Mouse (Mus musculus): Measurements from ENCODE around the gene Ap2a1.
"Not testable (repeated sequence)": the region's sequence is repeated elsewhere in the genome, so short reads cannot be mapped to it uniquely, and the experiment has no call there.

Gene Ap2a1

DNA sequence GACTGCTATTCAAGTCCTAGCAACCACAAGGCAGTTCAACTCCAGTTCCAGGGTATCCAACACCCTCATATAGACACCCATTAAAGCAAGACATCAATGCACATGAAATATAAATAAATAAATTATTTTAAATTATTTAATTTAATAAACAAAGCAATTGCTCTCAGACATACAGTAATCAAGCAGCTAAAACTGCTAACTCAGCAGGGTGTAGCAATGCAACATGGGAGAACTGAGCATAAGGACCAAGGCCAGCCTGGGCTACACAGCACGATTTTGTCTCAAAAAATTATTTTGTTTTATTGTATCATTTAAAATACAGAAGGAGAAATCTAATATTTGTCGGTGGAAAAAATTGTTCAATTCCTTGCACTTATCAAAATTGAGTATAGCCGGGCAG, 35.1 kb downstream of the Ap2a1 start:
- no peak for DNase-seq (ENCODE audit: low spot score)

DNA sequence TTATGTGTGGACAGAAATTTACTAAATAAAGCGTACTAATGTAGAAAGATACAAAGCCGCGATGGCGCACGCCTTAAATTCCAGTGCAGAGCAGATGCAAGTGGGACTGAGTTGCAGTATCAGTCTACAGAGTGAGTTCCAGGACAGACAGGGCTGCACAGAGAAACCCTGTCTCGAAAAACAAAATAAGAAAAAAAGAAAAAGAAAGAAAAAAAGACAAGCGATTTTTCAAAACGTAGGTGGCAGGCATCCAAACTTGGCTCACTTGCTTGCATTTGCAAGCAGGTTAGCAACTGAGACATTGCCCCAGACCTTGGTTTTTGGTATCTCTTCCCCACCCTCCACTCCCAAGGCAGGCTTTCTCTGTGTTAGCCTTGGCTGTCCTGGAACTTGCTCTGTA, 36.1 kb downstream of the Ap2a1 start:
- no peak for DNase-seq (ENCODE audit: low spot score)

DNA sequence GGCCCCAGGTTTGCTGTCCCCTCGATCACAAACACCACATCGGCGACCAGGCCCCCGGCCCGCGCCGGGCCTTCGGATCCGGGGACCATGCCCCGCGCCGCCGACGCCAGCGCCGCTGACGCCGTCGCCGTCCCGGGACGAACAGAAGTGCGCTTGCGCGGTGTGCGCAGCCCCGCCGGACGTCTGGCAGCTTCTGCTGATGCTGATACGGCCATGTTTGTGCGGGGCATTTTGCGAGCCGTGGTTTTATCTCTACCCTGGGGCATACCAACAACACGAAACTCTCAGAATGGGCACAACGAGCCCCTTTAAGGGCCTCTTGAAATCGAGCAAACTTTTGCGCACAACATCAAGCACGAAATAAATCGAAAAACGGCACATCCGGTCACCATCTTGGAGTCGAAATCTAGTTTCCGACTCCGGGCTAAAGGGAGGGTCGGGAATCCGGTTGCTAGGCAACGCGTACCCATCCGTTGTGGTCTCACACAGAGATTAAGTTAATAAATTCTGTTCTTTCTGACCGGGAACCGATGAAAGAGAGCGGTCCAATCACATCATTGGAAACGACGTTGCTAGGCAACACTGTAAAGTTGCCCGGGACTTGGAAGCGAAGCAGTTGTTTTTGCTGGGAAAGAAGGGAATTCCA, 36.9 kb downstream of the Ap2a1 start, which contains the start of gene Med25:
TSS of gene Med25 (minus strand) at position 437 of the 646 bp plus-strand sequence.
- peak; percentile 85 for DNase-seq (ENCODE audit: low spot score)

DNA sequence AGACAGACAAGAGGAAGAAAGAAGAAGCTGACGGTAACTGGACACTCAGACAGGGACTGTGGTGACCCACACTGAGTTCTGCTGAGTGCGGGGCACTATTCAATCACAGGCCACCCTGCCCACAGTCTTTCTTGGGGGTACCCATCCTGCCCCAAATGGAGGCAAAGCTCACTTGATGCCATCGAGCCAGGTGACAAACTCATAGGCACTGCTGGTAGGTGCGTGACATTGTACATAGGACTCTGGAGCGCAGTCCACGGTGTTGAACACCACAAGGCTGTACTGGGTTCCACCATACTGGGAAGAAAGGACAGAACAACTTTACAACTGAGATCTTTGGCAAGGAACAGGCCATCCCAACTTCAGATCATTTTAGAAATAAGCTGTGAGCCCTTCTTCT, 37.7 kb downstream of the Ap2a1 start:
- no peak for DNase-seq (ENCODE audit: low spot score)

DNA sequence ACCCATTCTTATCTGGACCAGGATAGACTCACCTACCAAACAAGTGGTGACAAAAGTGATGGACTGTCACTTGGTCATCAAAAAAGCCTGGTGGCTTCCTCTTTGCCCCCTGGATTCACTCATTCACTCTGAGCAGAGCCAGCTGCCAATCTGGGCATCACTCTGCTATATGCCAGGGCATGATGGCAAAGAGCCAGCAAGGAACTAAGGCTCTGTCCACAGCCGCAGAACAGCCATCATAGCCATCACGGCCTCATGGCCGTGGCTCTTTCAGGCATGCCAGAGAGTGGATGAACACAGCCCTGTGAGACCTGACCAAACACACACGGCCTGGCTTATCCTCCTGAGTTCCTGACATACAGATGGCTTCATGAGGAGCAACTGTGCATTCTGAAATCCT, 38.6 kb downstream of the Ap2a1 start:
- no peak for DNase-seq (ENCODE audit: low spot score)

DNA sequence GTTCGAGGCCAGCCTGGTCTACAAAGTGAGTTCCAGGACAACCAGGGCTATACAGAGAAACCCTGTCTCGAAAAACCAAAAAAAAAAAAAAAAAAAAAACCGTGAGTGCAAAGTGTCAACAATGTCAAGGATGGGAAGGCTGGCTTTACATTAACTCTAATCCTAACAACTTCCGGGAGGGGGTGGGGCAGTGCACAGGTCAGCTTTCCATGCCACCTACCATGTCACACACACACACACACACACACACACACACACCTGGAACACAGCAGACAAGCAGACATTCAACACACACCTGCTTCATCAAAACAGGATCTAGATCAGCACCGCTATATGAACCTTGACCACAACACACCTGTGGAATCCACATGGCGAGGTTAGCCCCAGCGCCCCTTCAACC, 39.1 kb downstream of the Ap2a1 start:
- DNase-seq (ENCODE audit: low spot score), result no peak

DNA sequence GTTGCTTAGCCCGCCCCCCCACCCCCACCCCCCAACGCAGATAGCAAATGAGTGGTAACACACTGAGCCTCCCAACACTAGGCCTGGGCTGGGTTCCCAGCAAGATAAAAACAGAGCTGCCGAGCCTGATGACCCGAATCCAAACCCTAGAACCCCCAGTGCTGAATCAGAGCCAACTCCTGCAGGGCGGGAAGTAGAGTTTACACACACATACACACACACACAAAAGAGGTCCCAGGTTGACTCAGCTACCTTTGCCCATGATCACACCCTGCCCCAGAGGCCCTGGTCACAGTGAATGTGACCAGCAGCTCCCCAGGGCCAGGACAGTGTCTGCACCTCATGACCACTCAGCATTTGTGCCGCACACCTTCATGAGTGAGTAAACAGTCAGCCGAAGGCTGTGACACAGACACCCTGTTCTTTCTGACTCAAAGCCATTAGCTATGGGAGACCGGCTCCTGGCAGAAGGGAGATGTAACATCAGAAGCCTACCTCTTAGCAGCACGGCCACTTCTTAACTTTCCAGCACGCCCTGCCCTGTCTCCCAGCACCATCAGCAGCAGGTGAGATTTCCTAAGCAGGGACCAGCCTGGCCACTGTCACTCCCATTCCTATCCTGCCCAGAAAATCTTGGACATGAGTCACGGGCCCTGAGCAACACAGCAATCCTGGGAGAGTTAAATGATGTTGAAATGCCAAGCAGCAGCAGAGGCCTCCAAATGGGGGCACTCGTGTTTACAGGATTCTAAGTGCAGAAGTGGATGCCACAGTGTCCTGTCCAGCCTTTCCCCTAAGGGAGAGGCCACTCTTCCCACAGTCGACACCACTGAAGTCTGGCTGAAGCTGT, 40.8 kb downstream of the Ap2a1 start:
- no peak for DNase-seq (ENCODE audit: low spot score)

DNA sequence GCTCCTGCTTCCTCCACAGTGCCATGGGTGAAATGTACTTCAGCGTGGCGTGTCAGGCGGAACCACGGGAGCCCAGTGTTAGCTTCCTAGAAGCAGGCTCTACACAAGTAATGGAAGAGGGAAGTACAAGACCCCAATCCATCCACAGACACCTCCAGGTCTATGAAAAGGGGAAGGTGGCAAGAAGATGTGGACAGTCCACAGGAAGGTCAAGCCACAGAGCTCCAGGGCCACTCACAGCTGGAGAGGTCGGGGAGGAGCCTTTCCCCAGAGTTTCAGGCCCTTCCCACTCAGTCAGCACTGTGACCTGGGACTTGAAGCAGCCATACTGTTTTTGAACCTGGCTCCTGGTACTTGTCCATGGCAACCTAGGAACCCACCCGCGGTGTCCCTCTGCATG, 42.3 kb downstream of the Ap2a1 start:
- no peak for DNase-seq (ENCODE audit: low spot score)

DNA sequence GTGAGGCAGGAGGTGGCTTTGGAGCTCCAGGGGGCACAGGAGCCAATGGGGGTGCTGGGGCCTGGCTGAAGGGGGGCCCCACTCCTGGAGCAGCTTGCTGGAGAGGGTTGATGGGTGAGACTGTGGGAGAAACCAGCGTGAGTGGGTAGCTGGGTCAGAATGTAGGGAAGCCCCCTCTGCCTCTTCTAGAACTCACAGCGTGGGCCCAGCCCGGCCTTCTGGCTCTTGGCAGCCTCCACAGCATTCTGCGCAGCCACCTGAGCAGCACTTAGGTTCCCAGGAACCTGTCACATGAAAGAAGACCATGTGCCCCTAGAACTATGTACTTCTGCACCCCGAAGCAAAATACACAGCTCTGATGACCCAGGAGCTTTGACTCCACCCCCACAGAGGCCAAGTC, 44.7 kb downstream of the Ap2a1 start:
- no peak for DNase-seq (ENCODE audit: low spot score)

DNA sequence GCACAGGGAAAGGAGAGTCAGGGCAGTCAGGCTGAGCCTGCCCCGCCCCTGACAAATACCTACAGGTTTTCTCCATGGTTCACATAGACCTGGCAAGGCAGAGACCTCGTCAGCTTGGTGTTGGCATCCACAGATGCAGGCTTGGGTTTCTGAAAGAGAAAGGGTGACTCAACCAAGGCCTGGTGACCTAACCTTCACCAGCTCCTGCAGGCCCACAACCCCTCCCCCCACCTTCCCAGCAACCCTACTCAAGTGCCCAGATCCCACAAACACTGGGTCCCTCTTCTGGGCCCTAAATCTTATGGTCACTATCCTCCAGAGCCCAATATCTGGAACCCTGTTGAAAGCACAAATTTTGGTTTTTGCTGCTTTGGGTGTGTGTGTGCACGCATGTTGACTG, 46.3 kb downstream of the Ap2a1 start:
- no peak for DNase-seq (ENCODE audit: low spot score)

DNA sequence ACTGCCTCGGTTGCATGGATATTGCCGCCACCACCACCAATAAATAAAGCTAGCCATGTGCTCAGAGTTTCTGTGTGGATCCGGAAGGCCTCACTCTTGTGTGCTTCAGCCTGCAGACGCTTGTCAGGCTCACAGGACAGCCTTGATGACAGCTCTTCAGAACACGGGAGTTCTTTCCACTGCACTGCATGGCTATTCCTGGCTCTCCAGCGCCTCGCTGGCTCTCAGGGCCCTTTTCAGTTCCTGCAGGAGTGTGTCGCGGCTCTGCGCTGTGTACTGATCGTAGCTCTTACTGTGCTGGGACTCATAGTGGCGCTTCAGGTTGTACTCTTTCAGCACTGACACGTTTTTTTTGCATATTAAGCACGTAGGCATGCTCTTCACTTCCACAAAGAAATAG, 51.5 kb downstream of the Ap2a1 start:
- DNase-seq (ENCODE audit: low spot score), result no peak

DNA sequence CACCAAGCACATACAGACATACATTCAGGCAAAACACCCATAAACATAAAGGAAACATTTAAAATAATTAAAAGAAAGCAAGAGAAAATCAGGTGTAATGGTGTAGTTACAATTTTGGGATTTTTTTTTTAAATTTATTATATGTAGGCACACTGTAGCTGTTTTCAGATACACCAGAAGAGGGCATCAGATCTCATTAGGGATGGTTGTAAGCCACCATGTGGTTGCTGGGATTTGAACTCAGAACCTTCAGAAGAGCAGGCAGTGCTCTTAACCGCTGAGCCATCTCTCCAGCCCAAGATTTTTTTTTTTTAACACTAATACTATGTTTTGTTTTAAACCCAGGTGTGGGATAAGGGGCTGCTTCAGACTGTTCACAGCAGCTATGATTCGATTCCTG, 57.5 kb downstream of the Ap2a1 start:
- not testable (repeated sequence) for DNase-seq (ENCODE audit: low spot score)

DNA sequence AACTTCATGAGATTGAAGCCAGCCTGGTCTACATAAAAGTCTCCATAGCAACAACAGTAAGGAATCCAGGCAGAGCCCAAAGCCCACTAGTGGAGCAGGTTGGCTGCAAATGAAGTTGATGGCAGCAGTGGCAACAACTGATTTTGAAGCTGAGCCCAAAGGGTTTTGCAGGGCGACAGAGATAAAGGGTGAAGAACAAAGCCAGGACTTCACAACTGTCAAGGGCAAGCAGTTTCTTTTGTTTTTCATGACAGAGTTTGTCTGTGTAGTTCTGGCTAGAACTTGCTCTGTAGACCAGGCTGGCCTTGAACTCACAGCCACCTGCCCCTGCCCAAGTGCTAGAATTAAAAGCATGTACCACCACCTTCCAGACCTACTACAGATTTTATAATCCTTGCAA, 58.1 kb downstream of the Ap2a1 start:
- no peak for DNase-seq (ENCODE audit: low spot score)

DNA sequence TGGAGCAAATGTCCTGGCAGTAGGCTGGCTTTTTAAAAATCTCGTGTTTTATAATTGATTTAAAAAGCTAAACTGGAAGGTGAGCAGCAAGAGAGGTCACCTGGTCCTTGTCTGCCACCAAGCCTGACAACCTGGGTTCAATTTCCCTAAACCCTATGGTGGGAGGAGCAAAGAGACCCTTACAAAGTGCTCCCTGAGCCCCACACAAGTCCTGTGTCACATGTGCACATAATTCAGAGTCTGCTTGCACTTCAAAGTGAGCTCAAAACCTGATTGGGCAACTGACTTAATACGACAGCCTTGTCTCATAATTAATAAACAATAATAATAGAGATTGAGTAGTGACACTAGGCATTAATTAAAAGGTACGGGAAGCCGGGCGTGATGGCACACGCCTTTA, 58.7 kb downstream of the Ap2a1 start:
- DNase-seq (ENCODE audit: low spot score), result no peak

DNA sequence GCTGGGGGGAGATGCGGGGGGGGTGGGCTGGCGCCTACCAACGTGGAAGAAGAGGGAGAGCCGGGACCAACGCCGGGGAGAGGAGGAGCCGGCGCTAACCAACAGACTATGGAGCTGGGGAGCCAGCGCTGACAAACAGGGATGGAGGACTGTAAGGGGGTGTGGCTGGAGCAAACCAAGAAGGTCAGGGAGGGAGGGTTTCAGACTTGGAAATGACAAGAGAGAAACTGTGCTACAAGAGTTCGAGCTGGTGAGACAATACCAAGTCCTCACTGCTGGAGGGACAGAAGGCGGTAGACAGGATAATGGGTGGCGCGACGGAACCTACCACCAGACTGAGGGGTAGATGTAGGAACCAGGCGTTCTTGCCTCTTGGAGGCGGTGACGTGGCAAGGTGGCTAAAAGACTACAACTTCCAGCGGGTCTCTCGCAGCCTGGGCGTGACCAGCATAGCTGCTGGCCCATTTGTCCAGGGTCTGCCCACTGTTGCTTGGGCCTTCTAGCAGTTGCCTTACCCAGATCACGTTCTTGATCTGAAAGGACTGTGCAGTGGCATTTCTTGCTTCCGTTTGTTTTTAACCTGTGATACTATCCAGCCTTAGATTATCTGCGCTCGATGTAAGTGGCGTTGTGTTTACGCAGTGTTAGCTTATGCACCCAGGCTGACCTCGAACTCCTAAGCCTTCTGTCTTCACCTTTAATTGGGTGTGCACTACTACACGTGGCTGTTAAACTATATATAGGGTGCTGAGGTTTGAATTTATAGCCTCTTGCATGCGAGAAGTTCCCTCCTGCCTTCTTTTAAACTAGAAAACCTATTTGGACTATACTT, 59.4 kb downstream of the Ap2a1 start, which contains the start of gene Ptov1:
TSS of gene Ptov1 (minus strand) at position 92 of the 832 bp plus-strand sequence.
- DNase-seq (ENCODE audit: low spot score), result peak; percentile 81

DNA sequence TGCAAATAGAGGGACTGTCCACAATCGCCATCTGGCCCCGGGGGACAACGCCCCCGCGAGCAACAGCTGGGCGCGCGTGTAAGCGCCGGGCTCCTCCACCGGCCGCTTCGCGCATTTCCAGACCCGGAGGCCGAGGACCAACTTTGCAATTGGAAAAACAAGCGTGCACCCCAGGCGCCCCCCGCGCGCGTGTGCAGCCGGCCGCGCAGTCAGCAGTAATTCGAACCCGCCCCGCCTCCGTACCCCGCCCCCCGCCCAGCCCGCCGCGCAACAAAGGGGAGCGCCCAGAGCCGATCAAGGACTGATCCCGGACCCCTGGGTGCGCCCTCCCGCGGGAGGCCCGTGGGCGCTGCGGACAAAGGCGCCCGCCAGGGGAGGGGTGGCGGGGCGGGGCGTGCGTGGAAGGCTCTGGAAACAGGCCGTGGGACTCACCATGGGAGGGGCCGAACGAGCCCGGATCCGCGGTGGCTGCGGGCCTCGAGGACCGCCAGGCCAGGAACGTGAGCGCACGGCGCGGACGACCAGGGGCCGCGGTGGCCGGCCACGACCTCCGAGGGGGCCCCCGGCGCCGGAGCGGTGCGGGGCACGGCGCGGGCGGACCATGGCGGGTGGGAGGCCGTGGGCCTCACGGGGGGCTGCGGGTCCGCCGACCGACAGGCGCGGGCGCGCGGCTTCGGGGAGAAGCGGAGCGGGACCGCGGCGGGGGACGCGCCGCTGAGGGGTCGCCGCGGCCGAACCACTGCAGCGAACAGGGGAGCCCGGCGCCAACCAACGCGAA, 60.2 kb downstream of the Ap2a1 start:
- no peak for DNase-seq (ENCODE audit: low spot score)

DNA sequence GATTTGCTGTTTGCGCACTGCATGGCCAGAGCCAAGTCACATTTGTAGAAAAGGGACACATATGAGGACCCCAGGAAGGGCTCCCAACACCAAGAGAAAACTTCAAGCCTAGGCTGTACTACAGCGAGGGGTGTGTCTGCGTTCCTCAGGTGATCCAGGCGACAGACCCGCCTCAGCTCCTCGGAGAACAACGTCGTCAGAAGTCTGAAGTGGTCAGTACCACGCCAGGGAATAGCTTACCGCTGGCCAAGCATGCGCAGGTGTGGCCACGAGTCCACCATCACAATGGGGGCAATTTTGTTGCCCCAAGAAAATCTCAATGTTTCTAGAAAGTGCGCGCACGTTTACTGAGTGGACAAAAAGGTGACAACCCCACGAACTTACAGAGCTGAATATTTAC, 60.8 kb downstream of the Ap2a1 start:
- DNase-seq (ENCODE audit: low spot score), result no peak

DNA sequence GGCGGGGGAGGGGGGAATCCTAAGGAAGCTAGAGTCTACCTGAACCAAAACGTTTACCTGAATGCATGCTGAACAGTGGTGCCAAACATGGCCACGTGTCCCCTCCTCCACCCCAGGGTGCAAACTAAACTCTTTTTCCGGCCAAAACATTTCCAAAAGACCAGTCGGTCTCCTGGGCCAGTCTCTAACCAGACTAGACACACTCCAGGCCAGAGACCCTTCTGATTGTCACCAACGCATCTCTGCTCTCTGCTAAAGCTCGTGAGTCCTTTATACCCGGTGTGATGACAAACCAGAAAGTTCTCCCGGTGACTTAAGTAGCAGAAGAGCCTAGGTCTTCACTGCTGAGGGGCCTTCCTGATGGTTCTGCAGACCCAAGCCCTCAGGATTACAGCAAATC, 61.5 kb downstream of the Ap2a1 start:
- no peak for DNase-seq (ENCODE audit: low spot score)

DNA sequence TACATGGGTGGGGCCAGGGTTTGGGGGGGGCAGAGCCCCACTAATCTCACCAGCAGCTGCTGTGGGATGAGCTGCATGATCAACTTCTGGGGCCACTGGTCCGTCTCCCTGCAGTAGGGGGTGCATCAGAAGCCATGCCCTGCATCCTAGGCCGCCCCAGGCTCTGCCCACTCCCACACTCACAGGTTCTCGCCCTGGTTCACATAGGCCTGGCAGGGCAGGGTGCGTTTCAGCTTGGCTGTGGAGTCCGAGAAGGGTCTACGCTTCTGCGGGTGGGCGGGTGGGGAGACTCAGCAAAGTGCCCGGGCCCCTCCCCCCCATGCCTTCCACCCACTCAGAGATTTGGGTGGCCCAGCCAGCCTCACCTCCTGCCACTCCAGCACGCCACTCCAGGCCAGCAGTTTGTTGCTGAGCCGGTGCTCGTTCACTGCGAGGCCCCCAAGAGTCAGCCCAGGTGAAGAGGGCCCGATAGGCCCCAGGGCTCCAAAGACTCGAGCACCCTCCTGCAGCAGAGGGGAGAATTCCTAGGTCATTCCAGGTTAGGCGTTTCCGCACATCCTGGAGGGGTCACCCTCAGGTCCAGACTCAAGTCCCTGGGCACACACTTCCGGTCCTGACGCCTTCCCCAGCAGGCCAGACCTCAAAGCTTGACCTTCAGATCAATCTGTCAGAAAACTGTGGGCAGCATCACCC, 62.1 kb downstream of the Ap2a1 start:
- DNase-seq (ENCODE audit: low spot score), result no peak

DNA sequence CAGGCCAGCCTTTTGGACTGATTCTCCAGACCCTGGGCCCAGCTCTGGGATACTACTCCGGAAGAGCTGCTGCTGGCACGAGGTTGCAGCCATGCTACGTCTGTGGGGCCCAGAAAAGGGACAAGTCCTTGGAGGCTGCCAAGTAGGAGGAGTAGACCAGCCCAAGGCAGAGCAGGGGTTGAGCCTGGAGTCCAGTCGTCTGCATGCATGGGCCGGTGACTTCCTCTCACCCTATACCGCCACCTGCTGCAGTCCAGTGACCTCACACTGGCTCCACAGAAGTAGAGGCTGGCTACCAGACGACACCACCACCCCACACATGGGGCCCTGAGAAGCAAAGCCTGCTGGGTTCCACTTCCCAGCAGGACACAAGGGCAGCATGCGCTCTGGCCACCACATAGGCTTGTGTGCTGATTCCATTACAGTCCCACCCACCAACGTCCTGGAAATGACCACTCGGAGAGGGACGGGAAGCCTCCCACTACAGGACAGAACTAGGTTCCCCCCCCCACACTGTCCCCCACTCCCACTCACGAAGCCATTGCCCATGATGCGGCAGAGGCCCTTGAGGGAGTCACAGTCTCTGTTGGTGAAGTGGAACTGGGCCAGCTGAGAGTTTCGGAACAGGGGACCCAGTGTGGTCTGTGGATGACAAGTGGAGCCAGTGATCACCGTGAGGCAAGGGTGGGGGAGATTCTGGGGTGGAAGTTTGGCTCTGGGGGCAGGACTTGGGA, 62.9 kb downstream of the Ap2a1 start:
- DNase-seq (ENCODE audit: low spot score), result no peak

All from c-Kit-positive CD71-positive TER-119-positive erythroid progenitor cells, embryonic 14.5 days (primary cell).